Mouse (Mus musculus) testis, adult 2 months (tissue): ENCODE data around the gene Gm13271. TPM values are rescaled to one million over a fixed set of nuclear protein-coding genes. Genes with fewer than 3 reads are reported as not detected.

ENCODE experiments used
- polyA plus RNA-seq: library from polyadenylated mRNA; depleted of rRNA; stranded (reverse); fragments of >200 nt; gene quantifications from 2 replicates; pipeline ENCODE4 v1.2.3, GENCODE M21; 2012; rRNA removed

Gm13271 gene
- polyA plus RNA-seq, 1 experiment = not detected

Other genes with a start within 250 kb of the Gm13271 start
- not detected in 2 replicates for gene Ifnb1, start 232.1 kb upstream of the Gm13271 start, polyA plus RNA-seq
- gene Ifna15, start 196.6 kb upstream of the Gm13271 start, polyA plus RNA-seq = not detected in 2 replicates
- not detected in 2 replicates for gene Ifna14, start 183.1 kb upstream of the Gm13271 start, polyA plus RNA-seq
- not detected in 2 replicates for gene Ifna9, start 162.5 kb upstream of the Gm13271 start, polyA plus RNA-seq
- not detected in 2 replicates for gene Ifna12, start 151.5 kb upstream of the Gm13271 start, polyA plus RNA-seq
- not detected in 2 replicates for gene C87499, start 120.5 kb upstream of the Gm13271 start, polyA plus RNA-seq
- gene Ifna13, start 110.4 kb upstream of the Gm13271 start, polyA plus RNA-seq = not detected in 2 replicates
- not detected in 2 replicates for gene Ifna16, start 77.9 kb upstream of the Gm13271 start, polyA plus RNA-seq
- gene Ifna2, start 71.0 kb upstream of the Gm13271 start, polyA plus RNA-seq = not detected in 2 replicates
- 0.38 and 0.62 TPM in 2 replicates for gene Ifnab, start 63.5 kb upstream of the Gm13271 start, polyA plus RNA-seq
- gene Gm26566, start 33.1 kb upstream of the Gm13271 start, polyA plus RNA-seq = 1.1 and 1.7 TPM in 2 replicates
- gene Klhl9, start 32.4 kb upstream of the Gm13271 start, polyA plus RNA-seq = 5.4 TPM in 2 replicates
- gene Gm13283, start 5.3 kb downstream of the Gm13271 start, polyA plus RNA-seq = not detected in 2 replicates
- not detected in 2 replicates for gene Gm13290, start 19.0 kb downstream of the Gm13271 start, polyA plus RNA-seq
- gene Gm13289, start 22.1 kb downstream of the Gm13271 start, polyA plus RNA-seq = not detected in 2 replicates
- gene Gm13272, start 25.0 kb downstream of the Gm13271 start, polyA plus RNA-seq = not detected in 2 replicates
- gene Ifnz, start 27.3 kb downstream of the Gm13271 start, polyA plus RNA-seq = not detected in 2 replicates
- not detected in 2 replicates for gene Gm13276, start 30.8 kb downstream of the Gm13271 start, polyA plus RNA-seq
- not detected in 2 replicates for gene Gm13277, start 33.8 kb downstream of the Gm13271 start, polyA plus RNA-seq
- not detected in 2 replicates for gene Gm13278, start 36.7 kb downstream of the Gm13271 start, polyA plus RNA-seq
- gene Gm13275, start 39.6 kb downstream of the Gm13271 start, polyA plus RNA-seq = not detected in 2 replicates
- not detected in 2 replicates for gene Gm13279, start 42.5 kb downstream of the Gm13271 start, polyA plus RNA-seq
- not detected in 2 replicates for gene Gm13285, start 44.8 kb downstream of the Gm13271 start, polyA plus RNA-seq
- gene Gm13287, start 48.4 kb downstream of the Gm13271 start, polyA plus RNA-seq = not detected in 2 replicates
- gene Gm13288, start 50.7 kb downstream of the Gm13271 start, polyA plus RNA-seq = not detected in 2 replicates
- gene Ifna7, start 61.4 kb downstream of the Gm13271 start, polyA plus RNA-seq = not detected in 2 replicates
- gene Ifna11, start 65.1 kb downstream of the Gm13271 start, polyA plus RNA-seq = not detected in 2 replicates
- gene Ifna6, start 72.5 kb downstream of the Gm13271 start, polyA plus RNA-seq = not detected in 2 replicates
- gene Ifna5, start 80.7 kb downstream of the Gm13271 start, polyA plus RNA-seq = not detected in 2 replicates
- gene Ifna4, start 87.0 kb downstream of the Gm13271 start, polyA plus RNA-seq = not detected in 2 replicates
- not detected in 2 replicates for gene Ifna1, start 95.2 kb downstream of the Gm13271 start, polyA plus RNA-seq
- not detected in 2 replicates for gene Ifne, start 125.3 kb downstream of the Gm13271 start, polyA plus RNA-seq